Mouse (Mus musculus) lung, embryonic 16.5 days (tissue): ENCODE data around the gene Mitf. TPM values are rescaled to one million over a fixed set of nuclear protein-coding genes. Genes with fewer than 3 reads are reported as not detected.

Experiments
- ATAC-seq: fragments of 200-750 bp; cut with Nextera tagmentation; 2 replicates; pipeline ENCODE4 v1.8.0; 2017; ENCODE audit warnings: low read depth, mild to moderate bottlenecking, moderate library complexity
- H3K27ac ChIP-seq: fragments of 300-500 bp; sonication (generic); 2 replicates; pipeline ENCODE4 v1.5.1; 2014; ENCODE audit warnings: mild to moderate bottlenecking, control low read depth, low read length
- H3K27me3 ChIP-seq: fragments of 300-500 bp; sonication (generic); 2 replicates; pipeline ENCODE4 v1.6.1; 2014; ENCODE audit warnings: low read depth, low read length, mixed read lengths; ENCODE audit not compliant: control insufficient read depth, insufficient read depth
- H3K36me3 ChIP-seq: fragments of 300-500 bp; sonication (generic); 2 replicates; pipeline ENCODE4 v1.6.1; 2014; ENCODE audit warnings: low read length; ENCODE audit not compliant: control insufficient read depth, insufficient read depth
- H3K4me1 ChIP-seq: fragments of 300-500 bp; sonication (generic); replicated peaks from 2 replicates; pipeline ENCODE4 v1.6.1; 2014; ENCODE audit warnings: low read length, mixed read lengths; ENCODE audit not compliant: control insufficient read depth, insufficient read depth
- H3K4me2 ChIP-seq: fragments of 300-500 bp; sonication (generic); 2 replicates; pipeline ENCODE4 v1.6.1; 2014; ENCODE audit warnings: low read depth, low read length, control low read depth
- H3K4me3 ChIP-seq: fragments of 300-500 bp; sonication (generic); 2 replicates; pipeline ENCODE4 v1.5.1; 2014; ENCODE audit warnings: mild to moderate bottlenecking, low read length, control low read depth
- H3K9ac ChIP-seq: fragments of 300-500 bp; sonication (generic); 2 replicates; pipeline ENCODE4 v1.6.1; 2014; ENCODE audit warnings: low read length, control low read depth
- H3K9me3 ChIP-seq: fragments of 300-500 bp; sonication (generic); 2 replicates; pipeline ENCODE4 v1.6.1; 2016; ENCODE audit warnings: low read length; ENCODE audit not compliant: control insufficient read depth
- WGBS: fragments of 180-500 bp; shearing (Covaris S2); extraction: QIAGEN DNeasy Blood & Tissue Kit; methylation state at CpG from one replicate; pipeline ENCODE4 v1.1.7; 2014; 5-methylcytosine and 5-hydroxymethylcytosine counted together
- polyA plus RNA-seq: library from polyadenylated mRNA; unstranded; fragments of >200 nt; fragmentation: Nextera tagmentation; extraction: Ambion mirVana; gene quantifications from 2 replicates; pipeline ENCODE4 v1.2.1, GENCODE M21; 2015

Gene Mitf
- polyA plus RNA-seq, 1 experiment from 2014 or later, result 2.3 TPM

- ATAC-seq, result no peak
- Histone ChIP-seq H3K27ac (no peak overlapping the region), H3K36me3 (no peaks in the 10 kb centered on the region), H3K4me3 (no peak overlapping the region), H3K9me3 (no peaks in the 10 kb centered on the region), H3K4me1 (no peaks in the 10 kb centered on the region), H3K4me2 (no peak overlapping the region), H3K27me3 (no peaks in the 10 kb centered on the region), H3K9ac (no peak overlapping the region)
- WGBS, result 85% methylated on average over 6 of the region's 6 CpGs
These were observed 24.6 kb upstream of the Mitf start for GRCm38 (mm10) chr6:97782291-97782690.

GRCm38 (mm10) chr6:97786871-97787270 lies 20.0 kb upstream of the Mitf start:
- WGBS, result 71% methylated on average over 3 of the region's 4 CpGs
- Histone ChIP-seq H3K9me3 (no peaks in the 10 kb centered on the region), H3K27ac (no peak overlapping the region), H3K36me3 (no peaks in the 10 kb centered on the region), H3K9ac (no peak overlapping the region), H3K4me3 (no peak overlapping the region), H3K27me3 (no peaks in the 10 kb centered on the region), H3K4me2 (no peak overlapping the region), H3K4me1 (no peaks in the 10 kb centered on the region)
- no peak for ATAC-seq

- H3K9me3 ChIP-seq, result no peaks in the 10 kb centered on the region
- no peaks in the 10 kb centered on the region for H3K27me3 ChIP-seq
- H3K4me3 ChIP-seq, result no peak overlapping the region
- 74% methylated on average over 9 of the region's 9 CpGs for WGBS
- no peak overlapping the region for H3K4me2 ChIP-seq
- no peaks in the 10 kb centered on the region for H3K36me3 ChIP-seq
- no peaks in the 10 kb centered on the region for H3K4me1 ChIP-seq
- no peak overlapping the region for H3K9ac ChIP-seq
- ATAC-seq, result no peak
- no peak overlapping the region for H3K27ac ChIP-seq
These were observed 18.4 kb upstream of the Mitf start for GRCm38 (mm10) chr6:97788361-97788974.

- Histone ChIP-seq H3K4me1 (no peaks in the 10 kb centered on the region), H3K9ac (no peak overlapping the region), H3K4me3 (no peak overlapping the region), H3K4me2 (no peak overlapping the region), H3K27me3 (no peaks in the 10 kb centered on the region), H3K27ac (no peak overlapping the region), H3K36me3 (no peaks in the 10 kb centered on the region), H3K9me3 (no peaks in the 10 kb centered on the region)
- ATAC-seq, result no peak
- 42% methylated on average over 7 of the region's 7 CpGs for WGBS
These were observed 17.2 kb upstream of the Mitf start for GRCm38 (mm10) chr6:97789700-97790099.

- 65% methylated on average over 1 of the region's 1 CpGs for WGBS
- no peak overlapping the region for H3K4me2 ChIP-seq
- ATAC-seq, result no peak
- no peaks in the 10 kb centered on the region for H3K36me3 ChIP-seq
- H3K4me3 ChIP-seq, result no peak overlapping the region
- no peaks in the 10 kb centered on the region for H3K4me1 ChIP-seq
- no peak overlapping the region for H3K9ac ChIP-seq
- no peaks in the 10 kb centered on the region for H3K27me3 ChIP-seq
- H3K27ac ChIP-seq, result no peak overlapping the region
- no peaks in the 10 kb centered on the region for H3K9me3 ChIP-seq
These were observed 14.7 kb upstream of the Mitf start for GRCm38 (mm10) chr6:97792104-97792503.

GRCm38 (mm10) chr6:97795175-97795574 lies 11.7 kb upstream of the Mitf start:
- H3K36me3 ChIP-seq, result no peaks in the 10 kb centered on the region
- no peak for ATAC-seq
- H3K4me1 ChIP-seq, result no peaks in the 10 kb centered on the region
- no peak overlapping the region for H3K27ac ChIP-seq
- no peaks in the 10 kb centered on the region for H3K27me3 ChIP-seq
- H3K4me2 ChIP-seq, result no peak overlapping the region
- WGBS, result 41% methylated on average over 2 of the region's 2 CpGs
- no peak overlapping the region for H3K4me3 ChIP-seq
- H3K9me3 ChIP-seq, result no peaks in the 10 kb centered on the region
- H3K9ac ChIP-seq, result no peak overlapping the region

GRCm38 (mm10) chr6:97800615-97801014 lies 6.2 kb upstream of the Mitf start:
- Histone ChIP-seq H3K4me2 (no peak overlapping the region), H3K27me3 (no peaks in the 10 kb centered on the region; the same call in 1 of the 2 replicates), H3K4me1 (no peaks in the 10 kb centered on the region), H3K9me3 (no peaks in the 10 kb centered on the region), H3K36me3 (no peaks in the 10 kb centered on the region), H3K27ac (no peak overlapping the region), H3K4me3 (no peak overlapping the region), H3K9ac (no peak overlapping the region)
- no peak for ATAC-seq
- 36% methylated on average over 2 of the region's 2 CpGs for WGBS

GRCm38 (mm10) chr6:97806051-97806450 lies 801 bp upstream of the Mitf start:
- Histone ChIP-seq H3K4me1 (peaks cover 8% of the 10 kb centered on the region), H3K9me3 (no peaks in the 10 kb centered on the region), H3K36me3 (no peaks in the 10 kb centered on the region), H3K9ac (peak overlapping the region; percentile 69), H3K27ac (no peak overlapping the region), H3K27me3 (no peaks in the 10 kb centered on the region; the same call in 1 of the 2 replicates), H3K4me2 (peak overlapping the region; percentile 99), H3K4me3 (peak overlapping the region; percentile 71)
- ATAC-seq, result no peak
- WGBS, result 41% methylated on average over 5 of the region's 5 CpGs

- WGBS, result 45% methylated on average over 4 of the region's 4 CpGs
- H3K4me1 ChIP-seq, result 0 out of 2 replicates have a peak, but pooled peaks cover 3% of the 10 kb centered on the region
- no peak overlapping the region for H3K9ac ChIP-seq
- H3K9me3 ChIP-seq, result no peaks in the 10 kb centered on the region
- no peak for ATAC-seq
- no peak overlapping the region for H3K27ac ChIP-seq
- H3K27me3 ChIP-seq, result no peaks in the 10 kb centered on the region
- no peaks in the 10 kb centered on the region for H3K36me3 ChIP-seq
- no peak overlapping the region for H3K4me3 ChIP-seq
- no peak overlapping the region for H3K4me2 ChIP-seq
These were observed 7.3 kb downstream of the Mitf start for GRCm38 (mm10) chr6:97814191-97814590.

GRCm38 (mm10) chr6:97815723-97816122 lies 8.9 kb downstream of the Mitf start:
- H3K4me2 ChIP-seq, result no peak overlapping the region
- WGBS, result 0% methylated on average over 1 of the region's 1 CpGs
- no peak overlapping the region for H3K9ac ChIP-seq
- no peaks in the 10 kb centered on the region for H3K36me3 ChIP-seq
- peak; percentile 69 for ATAC-seq
- no peaks in the 10 kb centered on the region for H3K27me3 ChIP-seq
- H3K27ac ChIP-seq, result no peak overlapping the region
- H3K4me3 ChIP-seq, result no peak overlapping the region
- H3K9me3 ChIP-seq, result no peaks in the 10 kb centered on the region
- 0 out of 2 replicates have a peak, but pooled peaks cover 3% of the 10 kb centered on the region for H3K4me1 ChIP-seq
